Mouse (Mus musculus) cerebellum, adult 2 months (tissue): ENCODE data around the gene Hist1h4k.

ENCODE experiments used
- CTCF ChIP-seq: fragments of 200-500 bp; IDR thresholded peaks from 2 replicates; pipeline ENCODE4 v1.5.1; 2011; ENCODE audit warnings: low read depth, mild to moderate bottlenecking, control low read depth, low read length, moderate library complexity, borderline replicate concordance; ENCODE audit not compliant: insufficient read depth
- POLR2A ChIP-seq: fragments of 200-500 bp; IDR thresholded peaks from 2 replicates; pipeline ENCODE4 v1.6.1; 2011; ENCODE audit warnings: low read length, control low read depth, borderline replicate concordance; ENCODE audit not compliant: insufficient read depth

- peak; percentile 37; the same call in 1 of the 2 replicates for TF ChIP-seq POLR2A
- TF ChIP-seq CTCF: no peak
Measured at GRCm38 (mm10) chr13:21783255-21783617, 32.9 kb upstream of the Hist1h4k start, which contains the start of gene Hist1h3i.
